Mouse (Mus musculus): ENCODE measurements around the gene Fbxo24. TPM values are rescaled to one million over a fixed set of nuclear protein-coding genes. Genes with fewer than 3 reads are reported as not detected.
A peak's percentile ranks its signal among the peaks of the same experiment; 100 is the strongest.

The Fbxo24 gene
- polyA plus RNA-seq, 1 experiment, result 0.29 TPM

DNA sequence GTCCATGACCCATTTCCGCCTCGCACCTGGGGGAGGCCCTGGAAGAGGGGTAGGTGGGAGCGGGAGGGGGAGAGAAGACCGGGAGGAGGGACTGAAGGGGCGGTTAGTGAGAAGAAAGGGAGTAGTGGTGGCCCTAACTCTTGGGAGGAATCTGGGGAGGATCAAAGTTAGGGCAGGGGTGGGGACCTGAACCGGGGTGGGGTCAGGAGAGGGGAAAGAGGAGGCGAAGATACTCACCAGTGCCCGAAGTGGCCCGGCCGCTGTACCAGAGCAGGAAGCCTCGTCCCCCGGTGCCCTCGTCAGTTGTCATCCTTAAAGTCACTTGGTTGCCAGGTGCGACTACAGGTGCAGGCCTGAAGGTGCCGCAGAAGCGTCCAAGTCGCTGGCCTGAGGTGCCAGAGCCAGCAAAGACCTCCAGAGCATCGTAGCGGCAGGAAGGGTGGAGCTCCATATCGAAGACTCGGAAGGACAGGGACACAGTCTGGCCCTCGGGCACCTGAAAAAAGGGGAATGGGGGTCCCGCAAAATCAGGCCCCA lies 20.1 kb downstream of the Fbxo24 start:
- H3K36me3 ChIP-seq (ENCODE audit: control insufficient read depth, insufficient read depth), result peaks cover 59% of the 10 kb centered on the region

GRCm38 (mm10) chr5:137607860-137608653 lies 20.7 kb downstream of the Fbxo24 start:
- Histone ChIP-seq H3K79me2 (ENCODE audit: control insufficient read depth, insufficient read depth) (peaks cover 70% of the 10 kb centered on the region), H3K4me3 (ENCODE audit: insufficient read depth, poor library complexity, severe bottlenecking) (no peak overlapping the region)
- TF ChIP-seq FOSL1 (IDR thresholded peaks at IDR 0.05; ENCODE audit: insufficient read depth, low read length, poor library complexity, severe bottlenecking), result no peak
- no peak for TF ChIP-seq MYOD1 (IDR thresholded peaks at IDR 0.05; ENCODE audit: control insufficient read depth, insufficient read length, low read depth)

More for the DNA sequence above, 20.1 kb downstream of the Fbxo24 start:
- Histone ChIP-seq H3K79me3 (ENCODE audit: low read depth) (peaks cover 37% of the 10 kb centered on the region), H3K27me3 (ENCODE audit: control insufficient read depth, insufficient read depth, insufficient read length) (no peaks in the 10 kb centered on the region), H3K79me2 (ENCODE audit: control insufficient read depth, insufficient read depth) (peaks cover 73% of the 10 kb centered on the region), H3ac (ENCODE audit: control insufficient read depth, insufficient read length, low read depth) (no peak overlapping the region), H3K4me3 (ENCODE audit: insufficient read depth, poor library complexity, severe bottlenecking) (peak overlapping the region; percentile 11)
- TF ChIP-seq MAX (IDR thresholded peaks at IDR 0.05) (no peak), USF1 (IDR thresholded peaks at IDR 0.05; ENCODE audit: low read depth) (no peak), CEBPB (IDR thresholded peaks at IDR 0.05; ENCODE audit: low read depth) (no peak), MYOG (IDR thresholded peaks at IDR 0.05; ENCODE audit: control insufficient read depth, extremely low read depth, insufficient read length) (no peak), CTCF (IDR thresholded peaks at IDR 0.05; ENCODE audit: control insufficient read depth, insufficient read depth, insufficient read length) (no peak), MYOD1 (IDR thresholded peaks at IDR 0.05; ENCODE audit: control insufficient read depth, insufficient read length, low read depth) (no peak), FOSL1 (IDR thresholded peaks at IDR 0.05; ENCODE audit: insufficient read depth, low read length, poor library complexity, severe bottlenecking) (no peak)

DNA sequence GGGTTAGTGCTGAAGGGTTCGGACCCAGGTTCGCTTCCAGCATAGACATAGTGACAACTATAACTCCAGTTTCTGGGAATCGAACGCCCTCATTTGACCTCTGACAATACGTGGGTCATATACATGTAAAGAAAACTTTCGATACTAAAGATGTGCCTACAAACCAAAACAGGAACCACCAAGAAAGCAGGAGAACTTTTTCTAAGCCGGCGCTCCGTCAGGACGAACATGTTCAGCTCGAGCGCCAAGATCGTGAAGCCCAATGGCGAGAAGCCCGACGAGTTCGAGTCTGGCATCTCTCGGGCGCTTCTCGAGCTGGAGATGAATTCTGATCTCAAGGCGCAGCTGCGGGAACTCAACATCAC lies 27.5 kb downstream of the Fbxo24 start:
- Histone ChIP-seq H3ac (ENCODE audit: control insufficient read depth, insufficient read length, low read depth) (peak overlapping the region; percentile 3), H3K79me3 (ENCODE audit: low read depth) (peaks cover 4% of the 10 kb centered on the region), H3K4me3 (ENCODE audit: insufficient read depth, poor library complexity, severe bottlenecking) (peak overlapping the region; percentile 33), H3K79me2 (ENCODE audit: control insufficient read depth, insufficient read depth) (peaks cover 19% of the 10 kb centered on the region), H3K36me3 (ENCODE audit: control insufficient read depth, insufficient read depth) (peaks cover 29% of the 10 kb centered on the region), H3K27me3 (ENCODE audit: control insufficient read depth, insufficient read depth, insufficient read length) (no peaks in the 10 kb centered on the region)
- no peak for TF ChIP-seq MYOD1 (IDR thresholded peaks at IDR 0.05; ENCODE audit: control insufficient read depth, insufficient read length, low read depth)
- no peak for TF ChIP-seq CTCF (IDR thresholded peaks at IDR 0.05; ENCODE audit: control insufficient read depth, insufficient read depth, insufficient read length)
- TF ChIP-seq USF1 (IDR thresholded peaks at IDR 0.05; ENCODE audit: low read depth), result no peak
- TF ChIP-seq MAX (IDR thresholded peaks at IDR 0.05), result no peak
- TF ChIP-seq CEBPB (IDR thresholded peaks at IDR 0.05; ENCODE audit: low read depth), result no peak
- no peak for TF ChIP-seq FOSL1 (IDR thresholded peaks at IDR 0.05; ENCODE audit: insufficient read depth, low read length, poor library complexity, severe bottlenecking)
- TF ChIP-seq MYOG (IDR thresholded peaks at IDR 0.05; ENCODE audit: control insufficient read depth, extremely low read depth, insufficient read length), result no peak

More at GRCm38 (mm10) chr5:137607860-137608653, 20.7 kb downstream of the Fbxo24 start:
- no peak overlapping the region for H3ac ChIP-seq (ENCODE audit: control insufficient read depth, insufficient read length, low read depth)
- H3K36me3 ChIP-seq (ENCODE audit: control insufficient read depth, insufficient read depth), result peaks cover 64% of the 10 kb centered on the region
- H3K27me3 ChIP-seq (ENCODE audit: control insufficient read depth, insufficient read depth, insufficient read length), result no peaks in the 10 kb centered on the region
- peaks cover 37% of the 10 kb centered on the region for H3K79me3 ChIP-seq (ENCODE audit: low read depth)

DNA sequence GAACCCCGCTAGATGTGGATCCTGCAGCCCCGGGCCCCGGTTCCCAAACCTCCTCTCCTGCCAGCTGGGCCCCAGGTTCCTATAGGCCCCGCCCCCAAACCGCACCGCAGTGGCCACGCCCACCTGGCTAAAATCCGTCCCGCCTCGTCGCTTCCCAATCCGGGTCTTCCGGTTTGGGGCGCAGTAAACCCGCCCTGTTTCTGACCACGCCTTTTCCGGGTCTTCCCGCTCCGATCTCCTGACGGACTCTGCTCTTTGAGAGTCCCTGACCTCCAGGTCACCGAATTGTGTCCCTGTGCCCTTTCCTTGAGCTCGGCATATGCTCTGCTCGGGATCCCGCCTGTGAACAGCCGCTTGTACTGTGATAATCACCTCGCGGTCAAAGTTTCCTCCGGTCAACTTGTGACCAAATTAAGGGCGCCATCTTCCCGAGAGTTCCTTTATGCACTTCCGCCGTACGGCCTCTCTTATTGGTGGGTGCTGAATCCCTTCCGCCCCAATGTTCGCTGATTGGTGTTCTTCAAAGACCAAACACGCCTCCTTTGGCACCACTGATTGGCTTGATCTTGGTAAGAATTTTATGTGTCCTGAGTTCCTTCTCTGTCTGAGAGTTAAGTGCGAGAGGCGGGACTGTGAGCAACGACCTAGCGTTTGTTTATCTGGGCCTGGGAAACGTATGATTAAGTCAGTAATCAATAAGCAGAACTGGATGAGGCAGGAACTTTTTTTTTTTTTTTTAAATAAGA lies 28.0 kb downstream of the Fbxo24 start, which contains the start of gene Mospd3:
TSS of gene Mospd3 (minus strand) at position 440 of the 746 bp plus-strand sequence.
- Histone ChIP-seq H3K27me3 (ENCODE audit: control insufficient read depth, insufficient read depth, insufficient read length) (no peaks in the 10 kb centered on the region), H3K79me3 (ENCODE audit: low read depth) (peaks cover 4% of the 10 kb centered on the region), H3K4me3 (ENCODE audit: insufficient read depth, poor library complexity, severe bottlenecking) (peak within 1 kb of the TSS; percentile 59), H3ac (ENCODE audit: control insufficient read depth, insufficient read length, low read depth) (peak within 1 kb of the TSS; percentile 60), H3K79me2 (ENCODE audit: control insufficient read depth, insufficient read depth) (peaks cover 14% of the 10 kb centered on the region), H3K36me3 (ENCODE audit: control insufficient read depth, insufficient read depth) (peaks cover 24% of the 10 kb centered on the region)
- TF ChIP-seq MAX (IDR thresholded peaks at IDR 0.05), result no peak

- Histone ChIP-seq H3K79me2 (ENCODE audit: control insufficient read depth, insufficient read depth) (peaks cover 13% of the 10 kb centered on the region), H3K27me3 (ENCODE audit: control insufficient read depth, insufficient read depth, insufficient read length) (no peaks in the 10 kb centered on the region), H3K36me3 (ENCODE audit: control insufficient read depth, insufficient read depth) (peaks cover 18% of the 10 kb centered on the region), H3ac (ENCODE audit: control insufficient read depth, insufficient read length, low read depth) (peak overlapping the region; percentile 60), H3K79me3 (ENCODE audit: low read depth) (peaks cover 4% of the 10 kb centered on the region), H3K4me3 (ENCODE audit: insufficient read depth, poor library complexity, severe bottlenecking) (peak overlapping the region; percentile 59)
- TF ChIP-seq CEBPB (IDR thresholded peaks at IDR 0.05; ENCODE audit: low read depth) (no peak), USF1 (IDR thresholded peaks at IDR 0.05; ENCODE audit: low read depth) (no peak), MYOD1 (IDR thresholded peaks at IDR 0.05; ENCODE audit: control insufficient read depth, insufficient read length, low read depth) (no peak), FOSL1 (IDR thresholded peaks at IDR 0.05; ENCODE audit: insufficient read depth, low read length, poor library complexity, severe bottlenecking) (no peak), MAX (IDR thresholded peaks at IDR 0.05) (no peak), MYOG (IDR thresholded peaks at IDR 0.05; ENCODE audit: control insufficient read depth, extremely low read depth, insufficient read length) (no peak), CTCF (IDR thresholded peaks at IDR 0.05; ENCODE audit: control insufficient read depth, insufficient read depth, insufficient read length) (no peak)
These were observed 28.6 kb downstream of the Fbxo24 start for GRCm38 (mm10) chr5:137600281-137600618.

Data from C2C12 (cell line).